Mouse (Mus musculus) Patski (cell line): ENCODE results near the gene App. TPM values are rescaled to one million over a fixed set of nuclear protein-coding genes. Genes with fewer than 3 reads are reported as not detected.
A peak's percentile ranks its signal among the peaks of the same experiment; 100 is the strongest.

ENCODE experiments used
- ATAC-seq: fragments of 100-300 bp; one replicate; pipeline ENCODE4 v1.8.0; 2021
- CTCF ChIA-PET: fragments of 350-600 bp; sonication (Branson Sonifier 250); formaldehyde crosslinking; loops from one replicate; lab custom pipeline; 2022; ENCODE audit warnings: inconsistent platforms; lab: Charles Lee
- POLR2A ChIA-PET: fragments of 350-600 bp; sonication (Branson Sonifier 250); formaldehyde crosslinking; loops from one replicate; lab custom pipeline; 2022; ENCODE audit warnings: antibody characterized with exemption, inconsistent platforms; lab: Charles Lee
- DNase-seq: peaks from one replicate; pipeline ENCODE4 v3.0.0-alpha.2; 2011; ENCODE audit warnings: low read depth, low spot score
- H3K27me3 ChIP-seq: fragments of 371-371 bp; one replicate; pipeline ENCODE4 v1.5.1; 2021
- CTCF ChIP-seq: fragments of 100-300 bp; IDR thresholded peaks from one replicate; pipeline ENCODE4 v1.5.1; 2021
- in situ Hi-C: fragments of 300-500 bp; cut with MboI; formaldehyde crosslinking; loops from 3 replicates; pipeline ENCODE4 v1.11.1; 2018; ENCODE audit warnings: low pct_unique_long_range_greater_than_20kb, mixed read lengths
- polyA plus RNA-seq: library from polyadenylated mRNA; unstranded; gene quantifications from one replicate; pipeline ENCODE4 v1.2.3, GENCODE M21; 2021

App gene
- polyA plus RNA-seq, 1 experiment from 2014 or later, result 1,235 TPM

DNA sequence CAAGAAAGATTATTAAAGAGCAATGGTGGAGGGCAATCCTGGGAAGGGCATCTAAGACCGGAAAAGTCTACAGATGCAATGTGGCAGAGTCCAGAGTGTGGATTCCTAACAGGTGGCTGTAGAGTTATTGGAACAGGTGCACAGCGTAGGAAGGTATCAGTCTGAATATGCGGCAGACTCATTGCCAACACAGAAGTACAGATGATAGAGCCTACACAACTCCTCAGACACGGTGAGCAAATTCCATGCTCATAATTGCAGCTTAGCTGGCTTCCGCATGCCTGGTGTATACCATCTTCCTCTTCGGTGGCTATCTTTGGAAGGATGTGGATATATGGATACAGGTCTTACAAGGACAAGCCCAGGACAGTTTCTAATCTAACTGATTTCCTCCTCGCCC, 204.5 kb downstream of the App start:
- CTCF ChIA-PET, result interaction anchor here (0.9 kb wide), 1 partner anchor 14 kb away, joined by 3 read pairs; no protein-coding TSS in a partner anchor
- in situ Hi-C loops, result no loop called here
- ATAC-seq, result no peak
- TF ChIP-seq CTCF, result no peak
- no peaks in the 10 kb centered on the region for H3K27me3 ChIP-seq
- no peak for DNase-seq
- POLR2A ChIA-PET, result no interaction called here

DNA sequence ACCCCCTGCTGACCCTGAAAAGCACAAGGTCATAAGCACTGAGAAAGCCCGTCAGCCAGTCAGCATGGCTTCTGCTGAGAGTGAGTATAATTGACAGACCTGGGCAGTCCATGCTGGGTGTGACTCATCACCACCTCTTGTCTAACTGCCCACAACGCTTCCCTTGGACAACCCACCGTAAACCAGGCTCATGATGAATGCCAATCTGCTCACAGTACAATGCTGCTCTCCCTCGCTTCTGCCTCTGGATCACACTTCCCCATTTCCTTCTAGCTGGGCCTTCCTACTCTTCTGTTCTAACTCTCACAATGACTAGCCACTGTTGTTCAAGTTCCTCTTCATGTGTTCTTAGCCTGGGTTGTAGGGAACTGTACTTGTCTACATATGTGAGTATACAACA, 206.6 kb downstream of the App start:
- DNase-seq (no peak), ATAC-seq (no peak)
- TF ChIP-seq CTCF, result no peak
- in situ Hi-C loops, result no loop called here
- CTCF ChIA-PET, result interaction anchor here (1.0 kb wide), 1 partner anchor 12 kb away, joined by 3 read pairs; no protein-coding TSS in a partner anchor
- POLR2A ChIA-PET, result interaction anchor here (0.6 kb wide), 1 partner anchor 10 kb away, joined by 3 read pairs; no protein-coding TSS in a partner anchor
- H3K27me3 ChIP-seq, result no peaks in the 10 kb centered on the region

DNA sequence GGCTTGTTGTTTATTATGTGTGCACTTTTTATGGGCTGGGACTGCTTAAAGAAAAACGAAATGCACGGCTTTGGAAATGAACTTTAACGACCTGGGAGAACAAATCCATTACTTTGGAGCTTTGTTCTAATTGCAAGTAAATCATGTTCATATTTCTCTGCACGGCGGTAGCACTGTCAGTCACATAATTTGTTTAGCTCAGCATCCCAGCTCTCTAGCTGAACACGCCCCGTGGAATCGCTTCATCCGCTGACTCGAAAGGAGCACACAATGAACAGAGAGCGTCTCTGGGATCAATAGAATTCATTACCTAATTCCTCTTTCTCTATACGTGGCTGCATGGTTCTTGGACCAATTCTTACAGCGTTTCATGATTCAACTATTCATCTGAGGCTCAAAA, 207.5 kb downstream of the App start:
- ChIA-PET POLR2A (no interaction called here), CTCF (no interaction called here)
- TF ChIP-seq CTCF, result no peak
- no peak for ATAC-seq
- no peak for DNase-seq
- in situ Hi-C loops, result no loop called here
- H3K27me3 ChIP-seq, result no peaks in the 10 kb centered on the region

DNA sequence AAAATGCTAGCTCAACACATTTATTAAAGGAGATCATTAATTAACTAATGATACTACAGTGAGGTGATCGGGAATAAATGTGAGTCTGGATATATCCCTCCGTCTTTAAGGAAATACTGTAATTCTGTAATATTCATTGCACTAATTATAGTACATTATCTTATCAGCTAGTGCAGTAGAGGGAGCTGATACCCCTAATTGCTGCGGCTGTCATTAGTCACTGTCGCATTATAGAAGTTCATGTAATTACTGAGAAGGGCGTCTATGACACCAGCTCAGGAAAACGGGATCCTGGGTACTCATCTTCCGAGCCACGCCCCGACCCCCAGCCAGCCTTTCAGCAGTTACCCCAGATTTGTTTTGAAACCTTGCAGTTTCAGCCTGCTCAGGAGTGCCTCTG, 209.6 kb downstream of the App start:
- in situ Hi-C loops, result no loop called here
- no peaks in the 10 kb centered on the region for H3K27me3 ChIP-seq
- ChIA-PET POLR2A (no interaction called here), CTCF (interaction anchor here (1.1 to 1.3 kb wide), 2 partner anchors 11 to 22 kb away, joined by 3 to 4 read pairs; no protein-coding TSS in a partner anchor)
- DNase-seq (no peak), ATAC-seq (no peak)
- no peak for TF ChIP-seq CTCF

DNA sequence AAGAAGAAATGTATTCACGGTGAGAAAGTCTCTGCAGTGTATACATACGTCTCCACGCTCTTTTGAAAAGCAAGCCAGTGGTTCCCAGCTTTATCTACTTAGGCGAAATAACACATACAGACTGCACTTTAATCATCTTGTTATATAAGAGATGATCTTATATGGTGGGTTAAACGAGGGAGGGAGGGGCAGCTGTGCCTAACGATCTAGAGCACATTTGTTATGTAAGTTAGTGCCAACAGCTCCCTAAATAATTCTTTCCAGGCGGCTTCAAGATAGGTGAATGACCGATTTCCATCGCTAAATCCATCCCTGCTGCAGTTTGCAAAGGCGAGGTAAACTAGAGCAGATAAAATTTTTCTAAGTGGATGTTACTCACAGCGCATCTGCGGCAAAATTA, 210.0 kb downstream of the App start:
- no peak for TF ChIP-seq CTCF
- ATAC-seq, result no peak
- ChIA-PET CTCF (interaction anchor here (1.1 to 1.3 kb wide), 2 partner anchors 11 to 22 kb away, joined by 3 to 4 read pairs; no protein-coding TSS in a partner anchor), POLR2A (no interaction called here)
- H3K27me3 ChIP-seq, result no peaks in the 10 kb centered on the region
- DNase-seq, result no peak
- in situ Hi-C loops, result no loop called here

DNA sequence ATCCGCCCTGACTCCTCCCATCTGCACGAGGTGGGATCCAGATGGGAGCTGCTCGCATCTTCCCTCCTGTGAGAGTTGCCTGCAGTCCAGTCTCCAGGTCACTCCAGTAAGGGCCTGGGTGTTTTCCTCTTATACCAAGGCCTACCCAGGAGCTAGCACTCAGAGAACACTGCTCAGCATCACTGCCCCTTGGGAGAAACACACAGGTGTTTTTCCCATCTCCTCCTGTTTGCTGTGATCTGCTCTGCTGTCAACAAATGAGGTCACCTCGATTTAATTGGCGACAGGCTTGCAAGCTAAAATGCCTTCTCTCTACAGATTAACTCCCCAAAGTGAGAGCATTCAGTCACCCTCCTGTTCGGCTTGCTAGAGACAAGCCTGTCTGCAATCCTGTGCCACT, 216.3 kb downstream of the App start:
- ATAC-seq, result no peak
- TF ChIP-seq CTCF, result no peak
- no peaks in the 10 kb centered on the region for H3K27me3 ChIP-seq
- DNase-seq, result no peak
- ChIA-PET POLR2A (interaction anchor here (1.2 kb wide), 1 partner anchor 10 kb away, joined by 3 read pairs; no protein-coding TSS in a partner anchor), CTCF (interaction anchor here (1.1 kb wide), 1 partner anchor 454 kb away, joined by 3 read pairs; no protein-coding TSS in a partner anchor)
- in situ Hi-C loops, result loop anchor here (5.0 to 10.0 kb wide), 2 partner anchors 220 to 478 kb away; no protein-coding TSS in a partner anchor

- ATAC-seq, result no peak
- DNase-seq, result no peak
- in situ Hi-C loops, result loop anchor here (5.0 to 10.0 kb wide), 2 partner anchors 221 to 478 kb away; no protein-coding TSS in a partner anchor
- ChIA-PET CTCF (interaction anchor here (1.1 kb wide), 1 partner anchor 455 kb away, joined by 3 read pairs; no protein-coding TSS in a partner anchor), POLR2A (interaction anchor here (1.2 kb wide), 1 partner anchor 11 kb away, joined by 3 read pairs; no protein-coding TSS in a partner anchor)
- no peaks in the 10 kb centered on the region for H3K27me3 ChIP-seq
- TF ChIP-seq CTCF, result no peak
Measured at GRCm38 (mm10) chr16:84956690-84957089, 216.9 kb downstream of the App start.

DNA sequence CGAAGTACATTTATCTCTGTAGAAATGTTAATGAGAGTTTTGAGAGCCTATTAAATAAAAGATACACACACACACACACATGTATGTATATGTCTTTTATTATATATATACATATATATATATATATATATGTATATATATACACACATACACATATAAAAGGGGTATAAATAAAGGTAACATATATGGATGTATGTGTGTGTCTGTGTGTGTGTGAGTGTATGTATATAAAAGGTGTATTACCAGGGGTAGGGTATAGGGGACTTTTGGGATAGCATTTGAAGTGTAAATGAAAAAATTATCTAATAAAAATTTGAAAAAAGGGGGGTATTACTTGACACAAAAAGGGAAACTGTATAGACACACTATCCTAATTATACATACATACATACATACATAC, 217.7 kb downstream of the App start:
- ATAC-seq, result no peak

DNA sequence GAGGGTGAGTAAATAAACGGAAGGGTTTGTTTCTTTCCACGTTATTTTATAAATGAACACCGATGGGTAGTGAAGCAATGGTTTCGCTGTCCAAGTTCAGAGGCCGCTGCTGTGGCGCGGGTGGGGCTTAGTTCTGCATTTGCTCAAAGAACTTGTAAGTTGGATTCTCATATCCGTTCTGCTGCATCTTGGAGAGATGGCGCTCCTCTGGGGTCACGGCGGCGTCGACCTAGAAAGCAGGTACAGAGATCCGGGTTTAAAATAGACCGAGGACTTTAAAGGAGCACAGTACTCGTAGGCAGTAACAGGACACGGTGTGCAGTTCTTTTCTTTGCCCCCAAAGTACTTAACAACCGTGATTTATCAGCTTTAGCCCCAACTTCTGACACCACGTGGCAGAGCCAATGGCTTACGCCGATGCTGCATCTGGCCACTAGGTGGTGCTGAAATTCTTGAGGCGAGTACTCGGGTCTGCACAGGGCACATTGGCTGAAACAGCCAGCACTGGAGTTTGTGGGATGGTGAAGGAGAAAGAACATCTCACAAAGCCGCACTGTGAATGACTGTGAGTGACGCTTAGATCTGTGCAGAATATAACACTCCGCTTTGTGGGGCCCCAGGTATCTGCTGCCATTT, 218.2 kb downstream of the App start:
- ATAC-seq, result peak; percentile 91

More for the DNA sequence above, 217.7 kb downstream of the App start:
- POLR2A ChIA-PET, result no interaction called here
- no peaks in the 10 kb centered on the region for H3K27me3 ChIP-seq
- TF ChIP-seq CTCF, result no peak
- in situ Hi-C loops, result loop anchor here (5.0 to 10.0 kb wide), 2 partner anchors 221 to 479 kb away; no protein-coding TSS in a partner anchor
- no peak for DNase-seq
- CTCF ChIA-PET, result interaction anchor here (1.0 kb wide), 1 partner anchor 23 kb away, joined by 3 read pairs; no protein-coding TSS in a partner anchor

DNA sequence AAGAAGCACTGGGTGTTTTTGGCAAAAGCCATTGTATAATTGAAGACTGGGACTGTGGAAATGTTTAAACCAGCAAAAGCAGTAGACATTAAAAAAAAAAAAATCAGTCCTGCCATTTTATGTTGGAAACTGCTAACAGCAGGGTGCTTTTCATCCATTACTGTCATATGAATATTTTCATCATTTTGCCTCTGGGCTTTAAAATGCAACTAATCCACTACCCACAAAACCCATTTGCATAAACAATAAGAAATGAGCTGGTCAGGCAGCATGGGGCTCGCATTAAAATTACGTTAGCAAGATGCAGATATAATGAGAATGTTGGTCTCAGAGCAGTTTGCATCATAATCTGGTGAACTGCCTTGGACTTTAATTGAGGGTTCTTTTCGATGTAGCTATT, 242.5 kb downstream of the App start:
- no peak for TF ChIP-seq CTCF
- ChIA-PET CTCF (no interaction called here), POLR2A (interaction anchor here (0.7 kb wide), 1 partner anchor 541 kb away, joined by 3 read pairs; no protein-coding TSS in a partner anchor)
- no peak for ATAC-seq
- DNase-seq, result no peak
- in situ Hi-C loops, result no loop called here
- H3K27me3 ChIP-seq, result peaks cover 25% of the 10 kb centered on the region

More for the DNA sequence above, 218.2 kb downstream of the App start:
- ChIA-PET CTCF (interaction anchor here (1.0 to 1.2 kb wide), 3 partner anchors 12 to 22 kb away, joined by 3 read pairs; no protein-coding TSS in a partner anchor), POLR2A (no interaction called here)
- no peak for DNase-seq
- peak; percentile 91 for TF ChIP-seq CTCF
- in situ Hi-C loops, result loop anchor here (5.0 to 10.0 kb wide), 2 partner anchors 222 to 479 kb away; no protein-coding TSS in a partner anchor
- H3K27me3 ChIP-seq, result no peaks in the 10 kb centered on the region
